Mouse (Mus musculus): ENCODE data around the gene Tns1. TPM values are rescaled to one million over a fixed set of nuclear protein-coding genes. Genes with fewer than 3 reads are reported as not detected.

Tns1 gene
- total and polyA plus RNA-seq, 3 experiments = 0.11 TPM; not detected in 2

DNA sequence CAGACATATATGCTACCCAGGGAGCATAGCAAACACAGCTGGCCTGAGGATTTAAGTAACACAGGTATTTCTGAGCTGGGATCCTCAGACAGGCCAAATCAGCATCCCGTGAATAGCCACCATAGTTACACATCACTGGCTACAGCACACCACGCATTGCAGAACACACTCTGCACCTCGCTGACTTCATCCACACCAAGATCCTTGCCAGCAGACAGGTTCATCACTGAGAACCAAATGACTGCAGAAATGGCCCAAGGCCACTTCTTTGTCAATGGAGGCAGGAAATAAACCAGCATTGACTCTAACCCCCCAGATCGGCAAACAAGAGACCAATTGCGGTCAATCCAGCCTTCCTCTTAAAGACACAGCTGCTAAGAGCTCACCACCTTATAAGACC lies 66.7 kb downstream of the Tns1 start:
- H3K4me3 ChIP-seq (ENCODE audit: control insufficient read depth in 1 of 2, insufficient read depth in 1 of 2, low read depth in 2 of 2, low read length in 2 of 2) = no peak overlapping the region
- no peak overlapping the region for H3K9ac ChIP-seq (ENCODE audit: control insufficient read depth, low read depth, low read length, poor library complexity, severe bottlenecking)
- no peaks in the 10 kb centered on the region for H3K79me2 ChIP-seq (ENCODE audit: control insufficient read depth, insufficient read depth, low read length, poor library complexity)
- no peak for TF ChIP-seq MEF2A (IDR thresholded peaks at IDR 0.05; ENCODE audit: extremely low read depth, insufficient replicate concordance, low read depth, low read length, poor library complexity, severe bottlenecking)
- TF ChIP-seq MAZ (IDR thresholded peaks at IDR 0.05; ENCODE audit: low read depth, low read length) = no peak
- no peak for TF ChIP-seq ELF1 (IDR thresholded peaks at IDR 0.05; ENCODE audit: low read depth, low read length)
- no peak for TF ChIP-seq POLR2AphosphoS2 (IDR thresholded peaks at IDR 0.05; ENCODE audit: low read length)
- no peak for TF ChIP-seq CTCF (IDR thresholded peaks at IDR 0.05 in 2 of 3, conservative IDR thresholded peaks at IDR 0.05 in 1 of 3; ENCODE audit: control insufficient read depth in 1 of 3, insufficient read depth in 1 of 3, low read depth in 2 of 3, low read length in 3 of 3, poor library complexity in 1 of 3, severe bottlenecking in 1 of 3)
- TF ChIP-seq KAT2A (conservative IDR thresholded peaks at IDR 0.05; ENCODE audit: low read depth, low read length) = no peak
- no peak for TF ChIP-seq GABPA (IDR thresholded peaks at IDR 0.05; ENCODE audit: low read depth, low read length)
- TF ChIP-seq NRF1 (IDR thresholded peaks at IDR 0.05; ENCODE audit: insufficient read depth, low read depth, low read length, poor library complexity, severe bottlenecking) = no peak
- no peak for TF ChIP-seq MAFK (IDR thresholded peaks at IDR 0.05; ENCODE audit: borderline replicate concordance, low read depth, low read length)
- TF ChIP-seq JUND (IDR thresholded peaks at IDR 0.05; ENCODE audit: low read depth, low read length) = no peak
- TF ChIP-seq EP300 (IDR thresholded peaks at IDR 0.05; ENCODE audit: low read depth in 1 of 2, low read length in 2 of 2) = no peak
- no peak for TF ChIP-seq BHLHE40 (IDR thresholded peaks at IDR 0.05; ENCODE audit: borderline replicate concordance, low read depth, low read length)
- TF ChIP-seq CHD2 (IDR thresholded peaks at IDR 0.05; ENCODE audit: low read length) = no peak
- TF ChIP-seq HCFC1 (IDR thresholded peaks at IDR 0.05; ENCODE audit: low read depth, low read length) = no peak
- no peak for TF ChIP-seq ZKSCAN1 (IDR thresholded peaks at IDR 0.05; ENCODE audit: low read depth, low read length)
- no peak for TF ChIP-seq SIN3A (IDR thresholded peaks at IDR 0.05; ENCODE audit: low read length)
- no peak for TF ChIP-seq TCF12 (IDR thresholded peaks at IDR 0.05; ENCODE audit: low read depth, low read length)
- no peak for TF ChIP-seq ZC3H11A (IDR thresholded peaks at IDR 0.05; ENCODE audit: low read depth, low read length)
- no peak for TF ChIP-seq UBTF (IDR thresholded peaks at IDR 0.05; ENCODE audit: borderline replicate concordance, insufficient read depth, low read depth, low read length)
- H3K36me3 ChIP-seq (ENCODE audit: control insufficient read depth in 1 of 2, insufficient read depth in 2 of 2, low read length in 2 of 2) = no peaks in the 10 kb centered on the region
- no peaks in the 10 kb centered on the region; a peak in 1 of 4 replicates for H3K27me3 ChIP-seq (ENCODE audit: control insufficient read depth in 1 of 2, insufficient read depth in 2 of 2, low read length in 2 of 2)
- H3K4me1 ChIP-seq (ENCODE audit: control insufficient read depth in 1 of 2, insufficient read depth in 2 of 2, low read length in 2 of 2) = no peaks in the 10 kb centered on the region
- no peak for DNase-seq (ENCODE audit: low read depth, low spot score)
- no peaks in the 10 kb centered on the region for H3K9me3 ChIP-seq (replicated peaks; ENCODE audit: insufficient read depth, low read length)
- no peak overlapping the region for H3K27ac ChIP-seq (ENCODE audit: control insufficient read depth, low read depth, low read length)

DNA sequence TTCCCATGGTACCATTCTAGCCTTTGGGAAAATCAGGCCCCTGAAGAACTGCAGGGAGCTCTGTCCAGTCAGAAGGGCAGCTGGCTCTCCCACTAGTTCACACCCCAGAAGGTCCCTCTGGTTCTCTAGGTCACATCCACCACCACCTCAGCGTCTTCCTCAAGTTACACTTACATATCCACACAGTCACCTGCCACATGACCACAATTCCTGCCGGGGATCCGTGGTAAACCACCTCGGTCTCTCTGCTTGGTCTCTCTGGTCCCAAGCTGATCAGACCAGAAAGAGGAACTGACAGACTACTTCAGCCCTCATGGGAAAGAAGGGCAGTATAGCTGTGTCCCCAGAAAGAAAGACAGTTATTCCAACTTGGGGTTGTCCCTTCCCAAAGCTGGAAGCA lies 68.7 kb downstream of the Tns1 start:
- no peak overlapping the region for H3K4me3 ChIP-seq (ENCODE audit: control insufficient read depth in 1 of 2, insufficient read depth in 1 of 2, low read depth in 2 of 2, low read length in 2 of 2)
- DNase-seq (ENCODE audit: low read depth, low spot score) = no peak
- no peaks in the 10 kb centered on the region for H3K36me3 ChIP-seq (ENCODE audit: control insufficient read depth in 1 of 2, insufficient read depth in 2 of 2, low read length in 2 of 2)
- TF ChIP-seq E2F4 (IDR thresholded peaks at IDR 0.05; ENCODE audit: borderline replicate concordance, low read depth, low read length) (no peak), MAZ (IDR thresholded peaks at IDR 0.05; ENCODE audit: low read depth, low read length) (no peak), MEF2A (IDR thresholded peaks at IDR 0.05; ENCODE audit: extremely low read depth, insufficient replicate concordance, low read depth, low read length, poor library complexity, severe bottlenecking) (no peak), NELFE (IDR thresholded peaks at IDR 0.05; ENCODE audit: low read depth, low read length) (no peak), MAFK (IDR thresholded peaks at IDR 0.05; ENCODE audit: borderline replicate concordance, low read depth, low read length) (no peak), ZKSCAN1 (IDR thresholded peaks at IDR 0.05; ENCODE audit: low read depth, low read length) (no peak), MXI1 (IDR thresholded peaks at IDR 0.05; ENCODE audit: low read depth, low read length) (no peak), CTCF (IDR thresholded peaks at IDR 0.05 in 2 of 3, conservative IDR thresholded peaks at IDR 0.05 in 1 of 3; ENCODE audit: control insufficient read depth in 1 of 3, insufficient read depth in 1 of 3, low read depth in 2 of 3, low read length in 3 of 3, poor library complexity in 1 of 3, severe bottlenecking in 1 of 3) (no peak), ZMIZ1 (IDR thresholded peaks at IDR 0.05; ENCODE audit: low read depth, low read length) (no peak), TAL1 (IDR thresholded peaks at IDR 0.05; ENCODE audit: low read length) (no peak), SMC3 (IDR thresholded peaks at IDR 0.05; ENCODE audit: low read depth, low read length) (no peak), GATA1 (IDR thresholded peaks at IDR 0.05; ENCODE audit: low read depth, low read length) (no peak), HCFC1 (IDR thresholded peaks at IDR 0.05; ENCODE audit: low read depth, low read length) (no peak)
- H3K27ac ChIP-seq (ENCODE audit: control insufficient read depth, low read depth, low read length) = no peak overlapping the region
- H3K27me3 ChIP-seq (ENCODE audit: control insufficient read depth in 1 of 2, insufficient read depth in 2 of 2, low read length in 2 of 2) = no peaks in the 10 kb centered on the region; a peak in 1 of 4 replicates
- H3K4me1 ChIP-seq (ENCODE audit: control insufficient read depth in 1 of 2, insufficient read depth in 2 of 2, low read length in 2 of 2) = no peaks in the 10 kb centered on the region
- H3K9me3 ChIP-seq (replicated peaks; ENCODE audit: insufficient read depth, low read length) = no peaks in the 10 kb centered on the region
- no peaks in the 10 kb centered on the region for H3K79me2 ChIP-seq (ENCODE audit: control insufficient read depth, insufficient read depth, low read length, poor library complexity)
- H3K9ac ChIP-seq (ENCODE audit: control insufficient read depth, low read depth, low read length, poor library complexity, severe bottlenecking) = no peak overlapping the region
